Comparison of ENCODE assay signal across 16 mouse cellular contexts in the genomic region with DNA sequence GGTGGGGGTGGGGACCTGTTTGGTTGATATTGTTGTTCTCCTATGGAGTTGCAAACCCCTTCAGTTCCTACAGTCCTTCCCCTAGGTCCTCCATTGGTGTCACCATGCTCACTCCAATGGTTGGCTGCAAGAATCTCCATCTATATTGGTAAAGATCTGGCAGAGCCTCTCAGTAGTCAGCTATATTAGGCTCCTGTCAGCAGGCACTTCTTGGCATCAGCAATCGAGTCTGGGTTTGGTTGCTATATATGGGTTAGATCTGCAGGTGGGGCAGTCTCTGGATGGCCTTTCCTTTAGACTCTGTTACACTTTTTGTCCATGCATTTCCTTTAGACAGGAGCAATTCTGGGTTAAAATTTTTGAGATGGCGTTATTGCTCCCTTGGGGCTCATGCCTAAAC.
"Had no signal": no experiment of that assay in that cellular context is flagged by ENCODE, and none has a peak within 500 bp of the region (broad histone marks: within the 10 kb centered on the region; RNA-seq: fewer than 3 reads in every experiment).

No protein-coding gene starts in this region.

- ATAC-seq: lung, postnatal 0 days; midbrain, embryonic 13.5 days; midbrain, embryonic 15.5 days had no signal

- H3K4me1 ChIP-seq: lung, embryonic 15.5 days; megakaryocyte, embryonic 14.5 days; midbrain, embryonic 13.5 days; midbrain, embryonic 15.5 days; neural tube, embryonic 12.5 days; stomach, embryonic 15.5 days had no signal

- H3K27ac ChIP-seq: lung, embryonic 15.5 days; macrophage; midbrain, embryonic 13.5 days; midbrain, embryonic 15.5 days; neural tube, embryonic 12.5 days; stomach, embryonic 15.5 days; stomach, postnatal 0 days had no signal

- DNase-seq: lung, postnatal 14 days; lung, postnatal 36 days; right cerebral cortex, postnatal 14 days; thymus, adult 2 months; thymus, postnatal 25 days; thymus, postnatal 4 days had no signal

- H3K9ac ChIP-seq: lung, embryonic 15.5 days; midbrain, embryonic 13.5 days; midbrain, embryonic 15.5 days; neural tube, embryonic 12.5 days; stomach, embryonic 15.5 days had no signal

- H3K4me2 ChIP-seq: lung, embryonic 15.5 days; midbrain, embryonic 11.5 days; midbrain, embryonic 13.5 days; midbrain, embryonic 15.5 days; neural tube, embryonic 12.5 days; stomach, embryonic 15.5 days had no signal

- H3K36me3 ChIP-seq: lung, embryonic 15.5 days; midbrain, embryonic 13.5 days; midbrain, embryonic 15.5 days; neural tube, embryonic 12.5 days; stomach, embryonic 15.5 days had no signal

- H3K4me3 ChIP-seq: lung, embryonic 15.5 days; megakaryocyte, embryonic 14.5 days; midbrain, embryonic 13.5 days; midbrain, embryonic 15.5 days; neural tube, embryonic 12.5 days; stomach, embryonic 15.5 days had no signal

- H3K27me3 ChIP-seq: lung, embryonic 15.5 days; megakaryocyte, embryonic 14.5 days; midbrain, embryonic 13.5 days; midbrain, embryonic 15.5 days; neural tube, embryonic 12.5 days; stomach, embryonic 15.5 days had no signal

- H3K9me3 ChIP-seq: lung, embryonic 15.5 days; midbrain, embryonic 13.5 days; midbrain, embryonic 15.5 days; neural tube, embryonic 12.5 days; stomach, embryonic 15.5 days had no signal
